Mouse (Mus musculus) cerebellum, adult 2 months (tissue): ENCODE measurements around the gene Ergic1.

Source experiments
- CTCF ChIP-seq: fragments of 200-500 bp; IDR thresholded peaks from 2 replicates; pipeline ENCODE4 v1.5.1; 2011; ENCODE audit warnings: low read depth, mild to moderate bottlenecking, control low read depth, low read length, moderate library complexity, borderline replicate concordance; ENCODE audit not compliant: insufficient read depth
- POLR2A ChIP-seq: fragments of 200-500 bp; IDR thresholded peaks from 2 replicates; pipeline ENCODE4 v1.6.1; 2011; ENCODE audit warnings: low read length, control low read depth, borderline replicate concordance; ENCODE audit not compliant: insufficient read depth

GRCm38 (mm10) chr17:26698846-26699245 is 137.6 kb downstream of the Ergic1 start:
- peak; percentile 55 for TF ChIP-seq CTCF
- no peak for TF ChIP-seq POLR2A
